Mouse (Mus musculus) neural tube, embryonic 12.5 days (tissue): Measurements from ENCODE around the gene Rpl23. TPM values are rescaled to one million over a fixed set of nuclear protein-coding genes. Genes with fewer than 3 reads are reported as not detected.

ENCODE experiments used
- ATAC-seq: fragments of 200-750 bp; cut with Nextera tagmentation; 2 replicates; pipeline ENCODE4 v1.8.0; 2017; ENCODE audit warnings: low read depth, mild to moderate bottlenecking, moderate TSS enrichment, moderate library complexity; ENCODE audit not compliant: low FRiP score
- H3K27ac ChIP-seq: fragments of 300-500 bp; sonication (generic); 2 replicates; pipeline ENCODE4 v1.5.1; 2016
- H3K27me3 ChIP-seq: fragments of 300-500 bp; sonication (generic); replicated peaks from 2 replicates; pipeline ENCODE4 v1.6.1; 2016; ENCODE audit warnings: mild to moderate bottlenecking
- H3K36me3 ChIP-seq: fragments of 300-500 bp; sonication (generic); 2 replicates; pipeline ENCODE4 v1.6.1; 2016; ENCODE audit warnings: mild to moderate bottlenecking
- H3K4me1 ChIP-seq: fragments of 300-500 bp; sonication (generic); 2 replicates; pipeline ENCODE4 v1.6.1; 2016
- H3K4me2 ChIP-seq: fragments of 300-500 bp; sonication (generic); replicated peaks from 2 replicates; pipeline ENCODE4 v1.6.1; 2016; ENCODE audit warnings: mild to moderate bottlenecking
- H3K4me3 ChIP-seq: fragments of 300-500 bp; sonication (generic); 2 replicates; pipeline ENCODE4 v1.5.1; 2016
- H3K9ac ChIP-seq: fragments of 300-500 bp; sonication (generic); 2 replicates; pipeline ENCODE4 v1.6.1; 2016; ENCODE audit warnings: mild to moderate bottlenecking
- H3K9me3 ChIP-seq: fragments of 300-500 bp; sonication (generic); 2 replicates; pipeline ENCODE4 v1.6.1; 2016; ENCODE audit warnings: mild to moderate bottlenecking
- WGBS: fragments of 180-500 bp; shearing (Covaris S2); methylation state at CpG from one replicate; pipeline ENCODE4 v1.1.7; 2016; 5-methylcytosine and 5-hydroxymethylcytosine counted together
- polyA plus RNA-seq: library from polyadenylated mRNA; unstranded; fragments of >200 nt; fragmentation: Nextera tagmentation; extraction: Ambion mirVana; gene quantifications from 2 replicates; pipeline ENCODE4 v1.2.1, GENCODE M21; 2016

Gene Rpl23
- polyA plus RNA-seq, 1 experiment from 2014 or later = 369 TPM

- no peaks in the 10 kb centered on the region for H3K9me3 ChIP-seq
- H3K36me3 ChIP-seq = peaks cover 47% of the 10 kb centered on the region
- 82% methylated on average over 13 of the region's 13 CpGs for WGBS
- peaks cover 4% of the 10 kb centered on the region; the same call in 1 of the 2 replicates for H3K4me1 ChIP-seq
- no peak overlapping the region for H3K9ac ChIP-seq
- no peak overlapping the region for H3K4me2 ChIP-seq
- H3K27ac ChIP-seq = no peak overlapping the region
- no peak overlapping the region for H3K4me3 ChIP-seq
- ATAC-seq = no peak
- no peaks in the 10 kb centered on the region for H3K27me3 ChIP-seq
These were observed 7.1 kb downstream of the Rpl23 start for GRCm38 (mm10) chr11:97775186-97775585.

GRCm38 (mm10) chr11:97771410-97771809 lies 10.8 kb downstream of the Rpl23 start:
- H3K9me3 ChIP-seq = no peaks in the 10 kb centered on the region
- 84% methylated on average over 14 of the region's 14 CpGs for WGBS
- no peaks in the 10 kb centered on the region for H3K27me3 ChIP-seq
- H3K4me2 ChIP-seq = no peak overlapping the region
- H3K4me1 ChIP-seq = peaks cover 3% of the 10 kb centered on the region; the same call in 1 of the 2 replicates
- no peak overlapping the region for H3K4me3 ChIP-seq
- ATAC-seq = no peak
- no peak overlapping the region for H3K9ac ChIP-seq
- H3K36me3 ChIP-seq = peaks cover 12% of the 10 kb centered on the region; the same call in 1 of the 2 replicates
- no peak overlapping the region for H3K27ac ChIP-seq

- Histone ChIP-seq H3K4me1 (peaks cover 16% of the 10 kb centered on the region; the same call in 1 of the 2 replicates), H3K27me3 (no peaks in the 10 kb centered on the region), H3K9ac (no peak overlapping the region), H3K4me2 (no peak overlapping the region), H3K36me3 (no peaks in the 10 kb centered on the region), H3K9me3 (no peaks in the 10 kb centered on the region), H3K27ac (no peak overlapping the region), H3K4me3 (no peak overlapping the region)
- ATAC-seq = no peak
- 27% methylated on average over 2 of the region's 2 CpGs for WGBS
These were observed 12.5 kb downstream of the Rpl23 start for GRCm38 (mm10) chr11:97769704-97770103.

GRCm38 (mm10) chr11:97766154-97766881 lies 15.9 kb downstream of the Rpl23 start, which contains the start of gene Cwc25:
Cwc25 (minus strand) TSS chr11:97766556.
- H3K36me3 ChIP-seq = peaks cover 23% of the 10 kb centered on the region
- H3K4me2 ChIP-seq = peak within 1 kb of the TSS; percentile 78
- under 1% methylated on average over 38 of the region's 38 CpGs for WGBS
- H3K27me3 ChIP-seq = no peaks in the 10 kb centered on the region
- peaks cover 16% of the 10 kb centered on the region; the same call in 1 of the 2 replicates for H3K4me1 ChIP-seq
- peak; percentile 91 for ATAC-seq
- peak within 1 kb of the TSS; percentile 70 for H3K27ac ChIP-seq
- H3K9me3 ChIP-seq = no peaks in the 10 kb centered on the region
- H3K9ac ChIP-seq = peak within 1 kb of the TSS; percentile 83
- H3K4me3 ChIP-seq = peak within 1 kb of the TSS; percentile 82

- 0 out of 2 replicates have a peak, but pooled peaks cover 13% of the 10 kb centered on the region for H3K4me1 ChIP-seq
- H3K9ac ChIP-seq = no peak overlapping the region
- no peaks in the 10 kb centered on the region for H3K27me3 ChIP-seq
- no peak overlapping the region for H3K4me2 ChIP-seq
- no peak for ATAC-seq
- H3K27ac ChIP-seq = no peak overlapping the region
- peaks cover 57% of the 10 kb centered on the region for H3K36me3 ChIP-seq
- no peak overlapping the region for H3K4me3 ChIP-seq
- H3K9me3 ChIP-seq = no peaks in the 10 kb centered on the region
These were observed 20.6 kb downstream of the Rpl23 start for GRCm38 (mm10) chr11:97761638-97762037.

GRCm38 (mm10) chr11:97758942-97759341 lies 23.3 kb downstream of the Rpl23 start:
- Histone ChIP-seq H3K27ac (no peak overlapping the region), H3K9ac (no peak overlapping the region), H3K27me3 (no peaks in the 10 kb centered on the region), H3K4me2 (no peak overlapping the region), H3K9me3 (no peaks in the 10 kb centered on the region), H3K4me1 (no peaks in the 10 kb centered on the region), H3K4me3 (no peak overlapping the region), H3K36me3 (peaks cover 77% of the 10 kb centered on the region)
- 86% methylated on average over 6 of the region's 6 CpGs for WGBS
- ATAC-seq = no peak

- no peaks in the 10 kb centered on the region for H3K9me3 ChIP-seq
- H3K27ac ChIP-seq = no peak overlapping the region
- H3K4me1 ChIP-seq = no peaks in the 10 kb centered on the region
- no peak overlapping the region for H3K4me2 ChIP-seq
- ATAC-seq = no peak
- H3K36me3 ChIP-seq = peaks cover 80% of the 10 kb centered on the region
- no peak overlapping the region for H3K9ac ChIP-seq
- WGBS = 98% methylated on average over 1 of the region's 1 CpGs
- no peaks in the 10 kb centered on the region for H3K27me3 ChIP-seq
- no peak overlapping the region for H3K4me3 ChIP-seq
These were observed 24.1 kb downstream of the Rpl23 start for GRCm38 (mm10) chr11:97758125-97758524.

GRCm38 (mm10) chr11:97753277-97753676 lies 29.0 kb downstream of the Rpl23 start:
- H3K9ac ChIP-seq = no peak overlapping the region
- peaks cover 87% of the 10 kb centered on the region for H3K36me3 ChIP-seq
- H3K27me3 ChIP-seq = no peaks in the 10 kb centered on the region
- H3K4me1 ChIP-seq = no peaks in the 10 kb centered on the region
- H3K27ac ChIP-seq = no peak overlapping the region
- no peak for ATAC-seq
- WGBS = 93% methylated on average over 8 of the region's 8 CpGs
- H3K9me3 ChIP-seq = no peaks in the 10 kb centered on the region
- no peak overlapping the region for H3K4me3 ChIP-seq
- H3K4me2 ChIP-seq = no peak overlapping the region

GRCm38 (mm10) chr11:97748496-97748895 lies 33.7 kb downstream of the Rpl23 start:
- Histone ChIP-seq H3K4me1 (peaks cover 2% of the 10 kb centered on the region), H3K27ac (no peak overlapping the region), H3K27me3 (no peaks in the 10 kb centered on the region), H3K4me2 (no peak overlapping the region), H3K4me3 (no peak overlapping the region), H3K9ac (no peak overlapping the region), H3K36me3 (peaks cover 67% of the 10 kb centered on the region), H3K9me3 (no peaks in the 10 kb centered on the region)
- WGBS = 88% methylated on average over 5 of the region's 5 CpGs
- no peak for ATAC-seq

- 92% methylated on average over 8 of the region's 8 CpGs for WGBS
- Histone ChIP-seq H3K36me3 (peaks cover 60% of the 10 kb centered on the region), H3K4me3 (no peak overlapping the region), H3K9ac (no peak overlapping the region), H3K27me3 (no peaks in the 10 kb centered on the region), H3K27ac (no peak overlapping the region), H3K4me2 (no peak overlapping the region), H3K4me1 (peaks cover 9% of the 10 kb centered on the region), H3K9me3 (no peaks in the 10 kb centered on the region)
- ATAC-seq = no peak
These were observed 34.5 kb downstream of the Rpl23 start for GRCm38 (mm10) chr11:97747773-97748172.

- 12% methylated on average over 13 of the region's 13 CpGs for WGBS
These were observed 36.9 kb downstream of the Rpl23 start for GRCm38 (mm10) chr11:97745331-97745721.

GRCm38 (mm10) chr11:97744718-97745330 lies 37.4 kb downstream of the Rpl23 start:
- peaks cover 34% of the 10 kb centered on the region for H3K36me3 ChIP-seq
- peaks cover 17% of the 10 kb centered on the region for H3K4me1 ChIP-seq
- peak overlapping the region; percentile 82 for H3K4me3 ChIP-seq
- peak overlapping the region; percentile 77 for H3K4me2 ChIP-seq
- peak overlapping the region; percentile 83 for H3K27ac ChIP-seq
- H3K27me3 ChIP-seq = no peaks in the 10 kb centered on the region
- H3K9me3 ChIP-seq = no peaks in the 10 kb centered on the region
- WGBS = 1% methylated on average over 42 of the region's 57 CpGs
- peak overlapping the region; percentile 83 for H3K9ac ChIP-seq
- peak; percentile 96 for ATAC-seq

More at GRCm38 (mm10) chr11:97745331-97745721, 36.9 kb downstream of the Rpl23 start:
- no peaks in the 10 kb centered on the region for H3K9me3 ChIP-seq
- peak; percentile 16; the same call in 1 of the 2 replicates for ATAC-seq
- peak overlapping the region; percentile 77 for H3K4me2 ChIP-seq
- peaks cover 39% of the 10 kb centered on the region for H3K36me3 ChIP-seq
- H3K4me1 ChIP-seq = peaks cover 17% of the 10 kb centered on the region
- no peak overlapping the region for H3K9ac ChIP-seq
- peak overlapping the region; percentile 82 for H3K4me3 ChIP-seq
- no peak overlapping the region for H3K27ac ChIP-seq
- no peaks in the 10 kb centered on the region for H3K27me3 ChIP-seq
